Mouse (Mus musculus) c-Kit-positive CD71-positive TER-119-positive erythroid progenitor cells, embryonic 14.5 days (primary cell): Measurements from ENCODE around the gene Nr0b1.

Experiments used
- DNase-seq: peaks from one replicate; pipeline ENCODE4 v3.0.0-alpha.2; 2013; ENCODE audit warnings: low spot score

Gene Nr0b1

GRCm38 (mm10) chrX:86191614-86192419 is at the start of gene Nr0b1:
Nr0b1 (plus strand) TSS chrX:86191764.
- no peak for DNase-seq

GRCm38 (mm10) chrX:86187250-86187649 is 4.3 kb upstream of the Nr0b1 start:
- no peak for DNase-seq

GRCm38 (mm10) chrX:86192420-86192994 is 943 bp downstream of the Nr0b1 start:
- DNase-seq, result no peak

- no peak for DNase-seq
Measured at GRCm38 (mm10) chrX:86193386-86193785, 1.8 kb downstream of the Nr0b1 start.

- DNase-seq, result no peak
Measured at GRCm38 (mm10) chrX:86237246-86237645, 45.7 kb downstream of the Nr0b1 start.
